Mouse (Mus musculus) T-helper 17 cell (primary cell): ENCODE results near the gene Pidd1.

Experiments
- in situ Hi-C, 2 experiments: fragments of 300-600 bp; cut with MboI, MseI; formaldehyde crosslinking; loops; 1 replicate in 1 of 2; 2 replicates in 1 of 2; pipeline ENCODE4 v1.15.1; 2025; ENCODE audit warnings: high pct_unique_total_duplicates in 2 of 2

Gene Pidd1

DNA sequence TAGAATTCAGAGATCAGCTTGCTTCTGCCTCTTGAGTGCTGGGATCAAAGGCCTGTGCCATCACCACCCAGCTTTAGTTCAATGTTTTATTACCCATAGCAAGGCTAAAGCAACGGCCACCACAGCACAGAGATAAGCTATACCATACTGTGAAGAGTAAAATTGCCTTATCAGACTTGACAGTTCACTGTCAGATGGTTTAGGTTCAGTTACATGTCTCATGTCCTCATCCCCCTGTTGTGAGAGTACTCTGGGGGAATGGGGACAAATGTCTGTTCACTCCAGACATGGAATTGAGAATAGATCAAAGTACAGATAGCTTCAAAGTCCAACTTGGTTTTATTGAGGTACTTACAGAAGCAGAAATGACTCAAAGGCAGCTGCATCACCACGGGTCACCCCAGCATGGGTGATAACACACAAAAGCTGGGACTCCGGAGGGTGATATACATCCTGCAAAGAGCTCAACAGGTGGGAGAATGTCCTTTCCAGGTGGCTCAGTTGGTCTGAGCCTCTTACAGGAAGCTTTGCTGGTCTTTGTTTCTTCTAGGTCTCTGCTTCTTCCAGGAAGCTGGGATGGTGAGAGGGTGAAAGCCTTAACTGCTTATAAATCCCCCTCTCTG, 55.2 kb downstream of the Pidd1 start:
- in situ Hi-C loops: no loop called here
